Mouse (Mus musculus): ENCODE results near the gene Gm21738.
"Not testable (repeated sequence)": the region's sequence is repeated elsewhere in the genome, so short reads cannot be mapped to it uniquely, and the experiment has no call there.

Gm21738 gene

DNA sequence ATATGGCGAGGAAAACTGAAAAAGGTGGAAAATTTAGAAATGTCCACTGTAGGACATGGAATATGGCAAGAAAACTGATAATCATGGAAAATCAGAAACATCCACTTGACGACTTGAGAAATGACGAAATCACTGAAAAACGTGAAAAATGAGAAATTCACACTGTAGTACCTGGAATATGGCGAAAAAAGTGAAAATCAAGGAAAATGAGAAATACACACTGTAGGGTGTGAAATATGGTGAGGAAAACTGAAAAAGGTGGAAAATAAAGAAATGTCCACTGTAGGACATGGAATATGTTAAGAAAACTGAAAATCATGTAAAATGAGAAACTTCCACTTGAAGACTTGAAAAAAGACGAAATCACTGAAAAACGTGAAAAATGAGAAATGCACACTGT lies at the start of gene Gm21738:
TSS of gene Gm21738 (minus strand) at position 101 of the 400 bp plus-strand sequence.
- DNase-seq = not testable (repeated sequence)

- DNase-seq = not testable (repeated sequence)
Observed at GRCm38 (mm10) chr14:19383741-19384140, 35.0 kb downstream of the Gm21738 start.
